Mouse (Mus musculus) macrophage (primary cell): Measurements from ENCODE around the gene 3110082I17Rik. TPM values are rescaled to one million over a fixed set of nuclear protein-coding genes. Genes with fewer than 3 reads are reported as not detected.

ENCODE experiments used
- H3K27ac ChIP-seq: fragments of 350-480 bp; formaldehyde crosslinking; 2 replicates; pipeline ENCODE4 v1.9.0; 2021
- H3K36me3 ChIP-seq: fragments of 350-480 bp; formaldehyde crosslinking; 2 replicates; pipeline ENCODE4 v1.9.0; 2021; ENCODE audit errors: inconsistent target
- H3K4me3 ChIP-seq: fragments of 350-480 bp; formaldehyde crosslinking; 2 replicates; pipeline ENCODE4 v1.9.0; 2021; ENCODE audit errors: inconsistent target
- H3K79me2 ChIP-seq: fragments of 350-480 bp; formaldehyde crosslinking; 2 replicates; pipeline ENCODE4 v1.9.0; 2021; ENCODE audit errors: inconsistent target
- WGBS: methylation state at CpG from one replicate; pipeline ENCODE4 v1.1.7; 2026; ENCODE audit warnings: inconsistent platforms; ENCODE audit not compliant: missing documents; 5-methylcytosine and 5-hydroxymethylcytosine counted together
- polyA plus RNA-seq: library from polyadenylated mRNA; stranded (reverse); fragments of 250-400 nt; gene quantifications from 3 replicates; pipeline ENCODE4 v1.2.4, GENCODE M21; 2018; ENCODE audit warnings: inconsistent platforms

Gene 3110082I17Rik
- polyA plus RNA-seq, 1 experiment from 2014 or later, result 24.1 TPM

DNA sequence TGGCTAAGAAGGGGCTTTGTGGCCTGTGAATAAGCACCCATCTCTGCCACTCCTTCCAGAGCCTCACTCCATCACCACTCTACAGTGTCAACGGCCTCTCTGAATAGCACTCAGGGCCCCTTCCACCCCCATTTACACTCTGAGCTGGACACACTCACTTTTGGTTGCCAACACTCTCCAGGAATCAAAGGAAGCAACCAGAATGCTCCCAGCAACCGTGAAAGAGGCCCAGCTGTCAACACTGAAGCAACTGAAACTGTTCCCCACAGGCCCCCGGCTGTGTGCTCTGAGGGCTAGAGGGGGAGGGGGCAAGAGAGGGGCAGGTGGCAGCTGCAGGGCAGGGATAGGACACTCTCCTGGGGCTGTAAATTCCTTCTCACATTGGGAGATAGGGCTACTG is 41.7 kb downstream of the 3110082I17Rik start:
- Histone ChIP-seq H3K4me3 (no peak overlapping the region), H3K27ac (no peak overlapping the region), H3K36me3 (peaks cover 12% of the 10 kb centered on the region; the same call in 1 of the 2 replicates), H3K79me2 (no peaks in the 10 kb centered on the region)
- WGBS, result 35% methylated on average over 3 of the region's 3 CpGs

- H3K79me2 ChIP-seq, result no peaks in the 10 kb centered on the region
- H3K27ac ChIP-seq, result no peak overlapping the region
- H3K4me3 ChIP-seq, result no peak overlapping the region
- WGBS, result 52% methylated on average over 2 of the region's 2 CpGs
- H3K36me3 ChIP-seq, result peaks cover 12% of the 10 kb centered on the region; the same call in 1 of the 2 replicates
These were observed 42.2 kb downstream of the 3110082I17Rik start for GRCm38 (mm10) chr5:139418110-139418509.

DNA sequence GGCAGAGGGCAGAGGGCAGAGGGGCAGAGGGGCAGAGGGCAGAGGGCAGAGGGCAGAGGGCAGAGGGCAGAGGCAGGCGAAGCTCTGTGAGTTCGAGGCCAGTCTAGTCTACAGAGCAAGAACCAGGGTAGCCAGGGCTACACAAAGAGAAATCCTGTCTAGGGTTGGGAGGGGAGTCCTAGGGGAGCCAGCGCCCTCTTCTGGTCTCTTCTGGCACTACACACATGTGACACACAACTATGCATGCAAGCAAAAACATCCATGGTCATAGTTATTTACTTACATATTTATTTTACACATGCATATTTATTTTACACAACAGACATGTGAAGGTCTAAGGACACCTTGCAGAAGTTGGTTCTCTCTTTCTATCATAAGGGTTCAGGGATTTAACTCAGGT is 42.8 kb downstream of the 3110082I17Rik start:
- Histone ChIP-seq H3K36me3 (peaks cover 12% of the 10 kb centered on the region; the same call in 1 of the 2 replicates), H3K27ac (no peak overlapping the region), H3K4me3 (no peak overlapping the region), H3K79me2 (no peaks in the 10 kb centered on the region; the same call in 1 of the 2 replicates)
- WGBS, result 94% methylated on average over 3 of the region's 3 CpGs

DNA sequence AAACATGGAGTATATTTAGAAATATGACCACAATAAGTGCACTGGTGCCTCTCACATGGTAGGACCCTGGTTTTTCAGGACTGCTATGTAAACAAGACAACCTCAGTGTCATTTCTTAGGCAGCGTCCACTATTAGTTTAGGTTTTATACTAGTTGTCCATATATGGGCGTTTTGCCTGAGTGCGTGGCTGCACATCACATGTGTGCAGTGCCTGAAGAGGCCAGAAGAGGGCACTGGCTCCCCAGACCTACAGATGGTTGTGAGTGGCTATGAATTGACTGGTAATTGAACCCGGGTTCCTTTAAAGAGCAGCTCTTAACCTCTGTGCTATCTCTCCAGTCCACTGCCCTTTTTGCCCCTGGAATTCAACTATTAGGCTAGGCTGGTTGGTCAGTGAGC is 43.4 kb downstream of the 3110082I17Rik start:
- H3K79me2 ChIP-seq, result peaks cover under 1% of the 10 kb centered on the region; the same call in 1 of the 2 replicates
- H3K4me3 ChIP-seq, result no peak overlapping the region
- WGBS, result 100% methylated on average over 4 of the region's 4 CpGs
- no peak overlapping the region for H3K27ac ChIP-seq
- H3K36me3 ChIP-seq, result peaks cover 12% of the 10 kb centered on the region; the same call in 1 of the 2 replicates

DNA sequence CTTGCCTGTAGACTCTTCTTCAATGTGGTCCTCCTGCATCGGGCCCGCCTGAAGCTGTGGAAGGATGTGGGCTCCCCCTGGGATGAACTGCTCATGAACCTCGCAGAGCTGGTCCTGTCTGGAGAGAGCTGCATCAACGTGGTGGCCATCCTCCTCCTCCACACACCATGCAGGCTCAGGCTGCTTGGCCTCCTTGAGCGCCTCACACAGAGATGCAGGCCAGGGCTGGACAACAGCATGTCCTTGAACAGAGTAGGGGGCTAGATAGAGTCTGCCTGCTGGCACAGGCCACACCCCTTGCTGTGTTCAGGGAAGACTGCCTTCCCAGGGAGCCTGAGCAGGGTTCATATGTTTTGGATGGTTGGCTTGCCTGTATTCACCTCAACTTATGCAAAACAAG is 45.3 kb downstream of the 3110082I17Rik start:
- H3K36me3 ChIP-seq, result peaks cover 12% of the 10 kb centered on the region; the same call in 1 of the 2 replicates
- WGBS, result 91% methylated on average over 5 of the region's 5 CpGs

DNA sequence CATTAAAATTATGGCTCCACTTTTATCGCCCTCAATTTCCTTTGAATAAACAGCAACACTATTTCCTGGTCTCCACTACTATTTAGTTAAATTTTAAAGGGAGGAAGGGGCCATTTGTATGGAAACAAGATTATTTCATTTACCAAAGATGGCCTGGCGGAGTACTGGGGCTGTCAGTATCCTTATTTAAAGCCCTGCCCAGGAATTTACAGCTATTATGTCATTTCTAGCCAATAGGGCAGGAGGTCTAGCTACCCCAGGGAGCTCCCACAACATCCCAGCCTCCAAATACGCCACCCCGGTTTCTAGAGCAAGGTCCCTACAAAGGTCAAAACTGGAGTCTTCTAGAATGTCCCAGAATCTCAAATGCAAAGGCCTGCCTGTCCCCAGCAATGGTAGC is 46.8 kb downstream of the 3110082I17Rik start:
- no peak overlapping the region for H3K27ac ChIP-seq
- H3K4me3 ChIP-seq, result no peak overlapping the region
- peaks cover 26% of the 10 kb centered on the region; the same call in 1 of the 2 replicates for H3K79me2 ChIP-seq
- H3K36me3 ChIP-seq, result peaks cover 12% of the 10 kb centered on the region; the same call in 1 of the 2 replicates
- WGBS, result 95% methylated on average over 4 of the region's 4 CpGs

More for the DNA sequence above, 45.3 kb downstream of the 3110082I17Rik start:
- no peak overlapping the region for H3K27ac ChIP-seq
- H3K79me2 ChIP-seq, result peaks cover 20% of the 10 kb centered on the region; the same call in 1 of the 2 replicates
- H3K4me3 ChIP-seq, result no peak overlapping the region

GRCm38 (mm10) chr5:139411665-139412314 is 48.5 kb downstream of the 3110082I17Rik start:
- peaks cover 12% of the 10 kb centered on the region; the same call in 1 of the 2 replicates for H3K36me3 ChIP-seq
- WGBS, result 83% methylated on average over 15 of the region's 15 CpGs
- H3K79me2 ChIP-seq, result peaks cover 40% of the 10 kb centered on the region
- H3K4me3 ChIP-seq, result no peak overlapping the region
- no peak overlapping the region for H3K27ac ChIP-seq

- 88% methylated on average over 4 of the region's 6 CpGs for WGBS
- no peak overlapping the region for H3K4me3 ChIP-seq
- peaks cover 41% of the 10 kb centered on the region for H3K79me2 ChIP-seq
- peaks cover 12% of the 10 kb centered on the region; the same call in 1 of the 2 replicates for H3K36me3 ChIP-seq
- H3K27ac ChIP-seq, result no peak overlapping the region
These were observed 49.2 kb downstream of the 3110082I17Rik start for GRCm38 (mm10) chr5:139411117-139411516.

- Histone ChIP-seq H3K4me3 (no peak overlapping the region), H3K27ac (peak overlapping the region; percentile 97), H3K79me2 (peaks cover 41% of the 10 kb centered on the region), H3K36me3 (peaks cover 9% of the 10 kb centered on the region; the same call in 1 of the 2 replicates)
- 98% methylated on average over 4 of the region's 4 CpGs for WGBS
These were observed 50.3 kb downstream of the 3110082I17Rik start for GRCm38 (mm10) chr5:139410056-139410455.

GRCm38 (mm10) chr5:139409412-139409811 is 50.9 kb downstream of the 3110082I17Rik start:
- H3K79me2 ChIP-seq, result peaks cover 44% of the 10 kb centered on the region
- peak overlapping the region; percentile 97 for H3K27ac ChIP-seq
- peaks cover 3% of the 10 kb centered on the region; the same call in 1 of the 2 replicates for H3K36me3 ChIP-seq
- no peak overlapping the region for H3K4me3 ChIP-seq
- WGBS, result 44% methylated on average over 12 of the region's 12 CpGs

DNA sequence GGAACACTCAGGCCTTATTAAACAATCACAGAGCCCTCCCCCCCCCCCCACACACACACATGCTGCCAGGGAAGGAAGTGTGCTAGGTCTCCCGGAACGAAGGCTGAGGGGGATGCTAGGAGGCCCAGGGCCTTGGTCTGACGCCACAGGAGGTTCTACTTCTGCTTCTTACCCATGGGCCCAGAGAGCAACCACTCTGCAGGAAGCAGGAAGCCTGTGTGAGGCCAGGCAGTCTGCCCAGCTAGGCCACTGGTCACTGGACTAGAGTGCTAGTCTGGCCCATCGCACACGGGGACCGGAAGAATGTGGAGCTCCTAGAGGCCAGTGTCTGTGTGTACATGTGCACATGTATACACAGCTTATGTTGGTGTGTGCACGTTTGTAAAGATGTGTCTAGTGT is 51.8 kb downstream of the 3110082I17Rik start:
- peak overlapping the region; percentile 97 for H3K27ac ChIP-seq
- WGBS, result 6% methylated on average over 5 of the region's 7 CpGs
- H3K79me2 ChIP-seq, result peaks cover 48% of the 10 kb centered on the region
- no peaks in the 10 kb centered on the region for H3K36me3 ChIP-seq
- peak overlapping the region; percentile 67 for H3K4me3 ChIP-seq

DNA sequence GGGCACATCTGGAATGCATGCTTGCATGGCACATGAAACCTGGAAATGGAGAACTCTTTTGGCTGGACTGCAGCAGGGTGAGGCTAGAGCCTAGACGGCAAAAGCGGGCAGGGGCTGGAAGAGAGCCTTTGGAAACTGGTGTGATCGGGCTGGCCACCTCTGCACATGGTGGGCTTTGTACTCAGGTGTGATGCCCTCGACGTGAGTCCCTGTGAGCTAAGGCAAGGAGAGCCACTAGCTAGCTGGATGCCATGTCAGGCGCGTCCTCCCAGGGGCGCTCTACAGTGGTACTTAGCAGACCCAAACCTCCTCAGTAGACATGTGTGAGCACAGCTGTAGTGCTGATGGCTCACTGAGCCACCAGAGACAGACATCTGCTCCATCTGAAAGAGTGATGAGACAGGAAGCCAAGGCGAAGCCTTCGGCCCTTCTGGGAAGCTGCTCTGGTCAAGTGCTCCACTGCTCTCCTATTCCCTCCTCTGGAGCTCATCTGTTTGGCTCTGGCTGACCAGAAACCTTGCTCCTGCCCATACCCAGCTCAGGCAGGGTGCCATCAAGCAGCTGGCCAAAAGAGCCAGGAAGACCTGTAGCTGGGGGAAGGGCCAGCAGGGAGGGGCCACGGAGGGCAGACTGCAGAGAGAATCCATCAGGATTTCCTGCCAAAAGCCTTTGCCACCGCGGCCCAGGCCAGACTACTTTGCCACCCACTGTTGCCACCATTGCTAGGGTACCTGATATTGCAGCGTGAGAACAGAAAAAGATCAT is 53.0 kb downstream of the 3110082I17Rik start:
- peaks cover 60% of the 10 kb centered on the region for H3K79me2 ChIP-seq
- H3K36me3 ChIP-seq, result no peaks in the 10 kb centered on the region
- peak overlapping the region; percentile 97 for H3K27ac ChIP-seq
- H3K4me3 ChIP-seq, result peak overlapping the region; percentile 67
- 52% methylated on average over 13 of the region's 14 CpGs for WGBS

DNA sequence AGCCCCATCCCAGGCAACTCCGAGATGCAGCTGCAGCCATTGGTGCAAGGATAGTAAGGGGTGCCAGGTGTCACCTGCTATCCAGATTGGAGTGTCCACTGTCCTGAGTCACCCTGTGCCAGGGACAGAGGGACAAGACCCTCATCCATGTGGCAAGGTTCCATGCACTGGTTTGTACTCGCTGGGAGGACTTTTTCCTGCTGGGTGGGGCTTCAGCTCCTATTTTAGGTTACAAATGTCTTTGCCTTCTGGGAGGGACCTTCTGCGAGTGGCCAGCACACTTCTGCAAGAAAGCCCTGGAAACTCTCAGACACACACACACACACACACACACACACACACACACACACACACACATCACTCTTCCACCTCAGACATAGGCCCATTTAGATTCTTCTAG is 54.4 kb downstream of the 3110082I17Rik start:
- peak overlapping the region; percentile 67 for H3K4me3 ChIP-seq
- H3K36me3 ChIP-seq, result no peaks in the 10 kb centered on the region; the same call in 1 of the 2 replicates
- WGBS, result 34% methylated on average over 3 of the region's 3 CpGs
- peak overlapping the region; percentile 97 for H3K27ac ChIP-seq
- peaks cover 63% of the 10 kb centered on the region for H3K79me2 ChIP-seq

DNA sequence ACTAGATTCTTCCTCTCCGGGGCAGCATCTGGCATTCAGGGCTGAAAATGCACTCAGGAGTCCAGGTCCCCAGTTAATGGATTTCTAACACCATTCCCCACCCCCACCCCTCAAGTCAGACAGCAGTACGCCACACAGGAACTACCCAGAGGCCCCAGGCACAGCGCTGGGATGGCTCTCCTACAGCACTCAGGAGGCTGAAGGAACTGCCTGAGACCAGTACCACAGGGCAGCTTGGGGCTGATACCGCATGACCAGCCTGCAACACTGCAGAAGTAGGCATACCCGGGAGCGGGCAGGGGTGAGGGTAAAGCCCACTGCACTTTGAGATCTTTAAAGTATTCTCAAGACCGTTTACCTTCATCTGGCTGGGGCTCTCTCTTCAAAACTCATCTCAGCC is 54.8 kb downstream of the 3110082I17Rik start:
- WGBS, result 9% methylated on average over 7 of the region's 7 CpGs
- H3K27ac ChIP-seq, result peak overlapping the region; percentile 97
- no peaks in the 10 kb centered on the region; the same call in 1 of the 2 replicates for H3K36me3 ChIP-seq
- H3K4me3 ChIP-seq, result peak overlapping the region; percentile 67
- H3K79me2 ChIP-seq, result peaks cover 63% of the 10 kb centered on the region
